Mouse (Mus musculus): ENCODE measurements at regions not wholly inside any gene's neighbourhood (a gene's known extent, or its start where the extent isn't known, plus 50 kb on each side); places are given as distances from the start of the nearest gene placed in this dataset.

- no peak for DNase-seq (ENCODE audit: low read depth, low spot score)
These were observed 80.4 kb downstream of the Utp6 start for GRCm38 (mm10) chr11:79881812-79882211.

DNA sequence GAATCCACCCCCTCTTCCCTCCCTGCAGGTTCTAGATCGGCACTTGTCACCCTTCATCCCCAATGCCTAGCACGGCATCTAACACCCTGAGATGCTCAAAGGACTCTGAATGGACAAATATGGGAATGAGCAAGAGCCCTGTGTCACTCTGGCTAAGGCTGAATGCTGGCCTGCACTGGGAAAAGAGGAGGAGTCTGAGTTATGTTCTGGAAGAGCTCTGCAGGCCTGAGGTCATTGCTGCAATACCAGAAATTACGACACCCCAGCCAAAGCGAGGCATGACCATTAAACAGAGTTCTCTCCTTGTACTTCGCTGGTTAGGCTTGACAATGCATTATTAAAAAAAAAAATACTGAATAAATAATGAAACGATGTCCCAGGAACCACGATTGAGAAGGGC, 84.1 kb downstream of the Utp6 start:
- DNase-seq (ENCODE audit: low read depth, low spot score), result no peak

DNA sequence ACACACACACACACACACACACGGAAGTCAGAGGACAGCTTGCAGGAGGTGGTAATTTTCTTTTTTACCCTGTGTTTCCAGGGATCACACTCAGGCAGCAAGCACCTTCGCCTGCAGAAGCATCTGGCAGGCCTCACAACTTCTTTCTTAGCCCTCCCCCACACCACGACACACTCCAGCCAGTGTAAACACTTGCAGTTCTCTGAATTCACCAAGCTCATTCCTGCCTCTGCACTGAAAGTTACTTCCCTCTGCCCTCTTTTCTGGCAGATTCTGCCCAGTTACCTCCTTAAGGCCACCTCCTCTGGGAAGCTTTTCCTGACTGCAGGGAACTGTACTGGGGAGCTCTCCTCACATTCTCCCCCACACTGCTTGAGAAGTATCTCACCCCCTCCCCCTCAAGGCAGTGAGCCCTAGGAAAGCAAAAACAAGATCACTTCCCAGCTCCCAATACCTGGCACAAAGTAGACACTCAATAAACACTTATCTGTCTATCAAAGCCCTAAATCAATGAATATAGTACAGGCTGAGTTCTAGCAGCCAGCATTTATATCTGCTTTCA, 84.9 kb downstream of the Utp6 start:
- DNase-seq (ENCODE audit: low read depth, low spot score), result no peak

- no peak for DNase-seq (ENCODE audit: low read depth, low spot score)
These were observed 90.2 kb downstream of the Utp6 start for GRCm38 (mm10) chr11:79871783-79872628.

- DNase-seq (ENCODE audit: low read depth, low spot score), result no peak
These were observed 92.0 kb downstream of the Utp6 start for GRCm38 (mm10) chr11:79870189-79870588.

DNA sequence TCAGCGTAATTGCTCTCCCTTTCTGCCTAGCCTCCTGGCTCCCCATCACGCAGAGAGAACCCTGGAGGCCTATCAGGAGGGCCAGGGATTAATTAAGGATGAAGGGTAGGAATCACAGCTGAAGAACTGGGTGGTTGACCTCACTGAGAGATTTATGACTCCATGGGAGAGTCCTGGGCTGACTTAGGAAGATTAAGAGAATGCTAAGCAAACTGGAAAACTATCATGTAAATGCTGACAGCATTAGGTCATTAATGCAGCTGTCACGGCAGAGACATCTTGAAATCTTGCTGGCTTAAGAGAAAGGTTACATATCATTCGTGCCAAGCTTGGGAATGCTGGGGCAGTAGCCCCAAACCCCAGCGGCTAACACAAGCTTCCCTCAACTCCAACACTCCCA, 93.2 kb downstream of the Utp6 start:
- no peak for DNase-seq (ENCODE audit: low read depth, low spot score)

DNA sequence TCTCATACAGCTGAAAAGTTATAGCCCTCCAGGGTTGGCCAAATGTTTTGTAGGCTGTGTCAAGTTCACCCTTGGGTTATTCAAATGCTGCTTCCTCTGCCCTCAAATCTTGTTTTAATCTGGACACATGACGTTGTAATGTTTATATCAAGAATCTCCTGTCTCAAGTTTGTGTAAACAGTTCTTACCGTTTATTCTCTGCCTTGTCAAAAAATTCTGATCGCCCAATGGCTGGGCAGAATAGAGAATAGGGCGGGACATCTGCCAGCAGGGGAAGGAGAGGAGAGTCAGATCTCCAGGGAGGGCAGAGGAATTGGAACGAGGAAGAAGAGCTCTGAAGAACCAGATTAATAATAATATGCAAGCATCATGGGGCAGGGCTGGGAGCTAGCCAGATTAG, 97.4 kb downstream of the Utp6 start:
- DNase-seq (ENCODE audit: low read depth, low spot score), result no peak

- DNase-seq (ENCODE audit: low read depth, low spot score), result no peak
These were observed 98.6 kb downstream of the Utp6 start for GRCm38 (mm10) chr11:79863487-79864175.

GRCm38 (mm10) chr11:79860611-79861067, 101.6 kb downstream of the Utp6 start:
- peak; percentile 11 for DNase-seq (ENCODE audit: low read depth, low spot score)

DNA sequence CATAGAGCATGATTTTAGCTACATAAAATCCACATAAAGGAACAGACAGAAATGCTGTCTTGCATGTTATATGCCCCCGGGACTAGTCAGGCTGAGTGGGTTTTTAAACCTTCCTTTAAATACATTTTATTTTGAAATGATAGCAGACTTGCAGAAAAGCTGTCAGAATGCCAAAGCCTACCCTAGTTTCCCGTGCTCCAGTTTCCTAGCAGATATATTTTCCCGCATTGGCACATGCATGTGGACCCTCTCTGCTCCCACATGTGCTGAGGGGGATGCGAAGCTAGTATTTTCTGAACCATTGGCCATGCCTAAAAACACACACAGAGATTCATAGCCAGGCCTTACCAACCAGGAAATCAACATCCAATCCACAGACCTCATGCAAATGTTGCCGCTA, 105.8 kb downstream of the Utp6 start:
- no peak for DNase-seq (ENCODE audit: low read depth, low spot score)

- DNase-seq (ENCODE audit: low read depth, low spot score), result no peak
These were observed 112.6 kb downstream of the Utp6 start for GRCm38 (mm10) chr11:79849545-79849944.

- no peak for DNase-seq (ENCODE audit: low read depth, low spot score)
These were observed 117.8 kb downstream of the Utp6 start for GRCm38 (mm10) chr11:79844436-79844835.

- DNase-seq (ENCODE audit: low read depth, low spot score), result no peak
These were observed 119.2 kb downstream of the Utp6 start for GRCm38 (mm10) chr11:79843021-79843420.

DNA sequence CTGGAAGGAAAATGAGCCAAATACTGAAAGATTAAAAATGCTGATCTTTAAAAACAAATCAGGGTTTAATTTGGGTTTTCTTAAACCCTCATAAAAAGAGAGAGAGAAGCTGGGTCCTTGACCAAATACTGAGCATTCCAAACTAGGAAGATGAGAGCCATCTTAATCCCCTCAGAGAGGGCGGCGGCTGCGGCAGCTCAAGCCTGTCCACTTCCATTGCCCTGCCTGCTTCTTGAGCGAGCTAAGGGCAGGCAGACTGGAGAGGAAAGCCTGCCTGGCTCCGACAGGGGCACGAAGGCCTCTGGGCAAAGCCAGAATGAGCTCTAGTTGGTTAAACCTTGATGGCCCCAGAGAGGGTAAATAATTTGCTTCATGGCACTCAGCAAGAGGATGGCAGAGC, 122.2 kb downstream of the Utp6 start:
- no peak for DNase-seq (ENCODE audit: low read depth, low spot score)

GRCm38 (mm10) chr11:79838051-79838450, 124.1 kb downstream of the Utp6 start:
- DNase-seq (ENCODE audit: low read depth, low spot score), result no peak

DNA sequence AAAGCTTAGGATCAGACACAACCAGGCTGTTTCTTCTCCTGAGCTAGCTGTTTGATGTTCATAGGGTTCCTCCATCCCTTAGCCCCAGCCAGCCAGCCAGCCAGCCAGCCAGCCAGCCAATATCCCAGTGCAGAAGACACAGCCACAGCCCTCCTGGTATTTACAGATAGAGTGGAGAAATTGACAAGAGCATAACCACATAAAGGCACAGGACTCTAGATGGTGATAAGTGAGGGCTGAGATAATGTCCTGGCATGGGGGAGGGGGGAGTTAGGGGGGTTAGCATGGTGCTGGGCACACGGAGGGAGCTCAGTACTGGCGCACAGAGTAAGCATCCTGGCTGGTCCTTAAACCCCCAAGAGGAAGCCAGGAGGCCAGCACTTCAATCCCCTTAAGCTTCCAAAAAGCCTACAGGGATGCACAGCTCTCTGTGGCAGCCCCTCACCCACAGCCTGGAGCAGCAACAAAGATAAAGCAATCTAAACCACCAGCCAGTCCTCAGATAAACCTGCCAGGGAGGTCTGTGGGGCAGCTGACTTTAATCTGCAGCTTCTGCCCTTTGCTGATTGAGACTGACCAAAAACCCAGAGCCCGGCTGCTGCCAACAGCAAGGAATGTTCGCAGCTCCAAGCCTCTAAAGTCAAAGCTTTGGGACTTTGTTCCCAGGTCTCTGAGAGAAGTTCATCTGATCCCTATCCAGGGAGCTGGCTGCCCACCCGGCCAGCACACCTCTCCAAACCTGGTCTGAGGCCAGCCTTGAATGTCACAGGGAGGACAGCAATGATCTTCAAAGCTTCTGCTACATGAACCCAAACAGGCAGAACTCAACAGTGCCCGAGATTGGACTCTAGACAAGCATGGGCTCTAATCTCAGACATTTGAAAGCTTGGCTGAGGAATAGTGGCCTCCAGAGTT, 124.9 kb downstream of the Utp6 start:
- no peak for DNase-seq (ENCODE audit: low read depth, low spot score)

DNA sequence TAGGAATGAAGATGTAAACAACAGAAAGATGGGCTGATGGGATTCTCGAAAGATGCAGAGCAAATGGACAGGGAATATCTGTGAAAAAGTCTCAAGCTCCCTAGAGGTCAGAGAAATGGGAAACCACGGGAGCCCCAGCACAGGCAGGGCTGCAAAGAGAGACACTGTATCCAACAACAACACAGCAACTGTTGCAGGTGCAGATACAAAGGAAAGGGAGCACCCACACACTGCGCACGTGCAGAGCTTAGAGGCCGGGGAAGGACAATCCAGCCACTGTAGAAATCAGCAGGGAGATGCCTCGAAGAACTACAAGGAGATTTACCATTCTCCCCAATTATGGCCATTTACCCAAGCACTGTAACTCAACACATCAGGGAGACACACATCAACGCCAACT, 126.3 kb downstream of the Utp6 start:
- DNase-seq (ENCODE audit: low read depth, low spot score), result no peak

DNA sequence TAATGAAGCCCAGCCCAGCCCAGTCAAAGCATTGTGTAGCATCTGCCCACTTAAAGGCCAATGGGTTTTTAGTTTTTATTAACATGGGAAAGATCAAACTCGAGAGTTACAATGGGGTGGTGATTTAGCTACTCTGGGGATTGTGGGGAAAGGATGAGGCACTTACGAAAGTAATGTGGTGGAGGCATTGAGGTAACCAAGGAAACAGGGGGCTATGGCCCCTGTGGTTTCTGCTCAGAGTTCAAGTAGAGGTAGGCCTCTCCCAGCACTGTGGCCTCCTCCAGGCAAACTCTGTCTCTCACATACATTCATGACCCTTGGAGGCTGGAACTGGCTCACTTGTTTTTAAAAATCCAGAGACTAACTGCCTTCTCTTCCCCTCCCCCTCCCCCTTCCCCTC, 128.4 kb downstream of the Utp6 start:
- DNase-seq (ENCODE audit: low read depth, low spot score), result no peak

GRCm38 (mm10) chr11:79831591-79832320, 130.4 kb downstream of the Utp6 start:
- DNase-seq (ENCODE audit: low read depth, low spot score), result peak; percentile 9

- DNase-seq (ENCODE audit: low read depth, low spot score), result no peak
These were observed 131.6 kb downstream of the Utp6 start for GRCm38 (mm10) chr11:79830567-79831055.

DNA sequence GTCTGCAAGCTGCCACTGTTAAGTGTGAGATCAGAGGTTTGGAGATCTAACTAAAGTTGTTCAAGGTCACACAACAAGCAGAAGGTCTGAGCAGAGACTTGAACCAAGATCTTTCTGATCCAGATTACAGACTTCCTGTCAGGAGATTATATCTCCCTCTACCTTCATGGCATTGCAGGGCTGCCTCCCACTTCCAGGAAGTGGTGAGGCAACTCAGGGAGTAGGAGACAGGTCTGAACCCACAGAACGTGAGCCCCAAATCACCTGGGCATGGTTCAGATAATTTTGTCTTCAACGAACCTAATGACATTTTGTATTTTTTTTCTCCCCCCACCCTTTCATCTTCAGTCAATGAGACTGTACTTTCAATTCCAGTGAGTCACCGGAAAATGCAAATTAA, 135.2 kb downstream of the Utp6 start:
- DNase-seq (ENCODE audit: low read depth, low spot score), result no peak

Data from ES-CJ7 (cell line).